ENCODE assay signal across 10 mouse cellular contexts in genomic region chr3:123168815-123169214, GRCm38 (mm10).
DNase-seq lines count a peak whose midpoint lies in the region; ATAC-seq and TF ChIP-seq lines count a peak whose summit lies in the region.
"Had no signal": no experiment of that assay in that cellular context is flagged by ENCODE, and none has a peak within 500 bp of the region (broad histone marks: within the 10 kb centered on the region; RNA-seq: fewer than 3 reads in every experiment).

No protein-coding gene starts in this region.

- H3K9me3 ChIP-seq in neural tube, embryonic 15.5 days (replicated peaks), result no peaks in the 10 kb centered on the region
- H3K9me3 ChIP-seq in embryonic facial prominence, embryonic 14.5 days (ENCODE audit: control insufficient read depth, low read length), result no peaks in the 10 kb centered on the region
- no peaks in the 10 kb centered on the region for H3K9me3 ChIP-seq in stomach, embryonic 14.5 days (ENCODE audit: control insufficient read depth, low read depth, low read length)
- H3K9me3 ChIP-seq: embryonic facial prominence, embryonic 13.5 days; megakaryocyte, embryonic 14.5 days had no signal

- no peak overlapping the region for H3K4me2 ChIP-seq in neural tube, embryonic 15.5 days
- no peak overlapping the region for H3K4me2 ChIP-seq in embryonic facial prominence, embryonic 14.5 days (ENCODE audit: low read depth, low read length)
- H3K4me2 ChIP-seq in stomach, embryonic 14.5 days (replicated peaks; ENCODE audit: low read depth, low read length), result no peak overlapping the region
- H3K4me2 ChIP-seq: embryonic facial prominence, embryonic 13.5 days had no signal

- no peaks in the 10 kb centered on the region for H3K4me1 ChIP-seq in neural tube, embryonic 15.5 days
- no peaks in the 10 kb centered on the region for H3K4me1 ChIP-seq in bone marrow macrophage, adult 2 months (ENCODE audit: control insufficient read depth, insufficient read depth, low read length)
- peaks cover 7% of the 10 kb centered on the region; the same call in 1 of the 2 replicates for H3K4me1 ChIP-seq in embryonic facial prominence, embryonic 14.5 days (ENCODE audit: control insufficient read depth, insufficient read depth, low read length)
- peaks cover 17% of the 10 kb centered on the region for H3K4me1 ChIP-seq in stomach, embryonic 14.5 days (ENCODE audit: control insufficient read depth, insufficient read depth, low read length)
- H3K4me1 ChIP-seq: megakaryocyte, embryonic 14.5 days had no signal

- peak; percentile 56 for TF ChIP-seq CTCF in bone marrow macrophage, adult 2 months (IDR thresholded peaks at IDR 0.05; ENCODE audit: low read depth, low read length)

- H3K27me3 ChIP-seq in neural tube, embryonic 15.5 days (replicated peaks), result no peaks in the 10 kb centered on the region
- no peaks in the 10 kb centered on the region for H3K27me3 ChIP-seq in embryonic facial prominence, embryonic 14.5 days (replicated peaks; ENCODE audit: control insufficient read depth, insufficient read depth, low read length)
- H3K27me3 ChIP-seq in stomach, embryonic 14.5 days (ENCODE audit: control insufficient read depth, insufficient read depth, low read length), result no peaks in the 10 kb centered on the region
- H3K27me3 ChIP-seq: embryonic facial prominence, embryonic 13.5 days had no signal

- no peaks in the 10 kb centered on the region for H3K36me3 ChIP-seq in neural tube, embryonic 15.5 days
- no peaks in the 10 kb centered on the region for H3K36me3 ChIP-seq in embryonic facial prominence, embryonic 14.5 days (ENCODE audit: control insufficient read depth, insufficient read depth, low read length)
- no peaks in the 10 kb centered on the region for H3K36me3 ChIP-seq in stomach, embryonic 14.5 days (ENCODE audit: control insufficient read depth, insufficient read depth, low read length)
- H3K36me3 ChIP-seq: embryonic facial prominence, embryonic 13.5 days had no signal

- no peak overlapping the region for H3K27ac ChIP-seq in neural tube, embryonic 15.5 days (replicated peaks)
- H3K27ac ChIP-seq in bone marrow macrophage, adult 2 months (ENCODE audit: insufficient read depth, low read depth, low read length), result no peak overlapping the region
- H3K27ac ChIP-seq in embryonic facial prominence, embryonic 14.5 days (replicated peaks; ENCODE audit: low read depth, low read length), result no peak overlapping the region
- 0 out of 2 replicates have a peak overlapping the region, but pooled peaks have one; percentile 11 for H3K27ac ChIP-seq in stomach, embryonic 14.5 days (ENCODE audit: low read length)

- 12% methylated on average over 5 of the region's 5 CpGs for WGBS in neural tube, embryonic 15.5 days
- WGBS in embryonic facial prominence, embryonic 14.5 days, result 7% methylated on average over 5 of the region's 5 CpGs
- 10% methylated on average over 5 of the region's 5 CpGs for WGBS in stomach, embryonic 14.5 days

- H3K4me3 ChIP-seq in neural tube, embryonic 15.5 days (replicated peaks), result no peak overlapping the region
- no peak overlapping the region for H3K4me3 ChIP-seq in bone marrow macrophage, adult 2 months (ENCODE audit: insufficient read depth, low read length)
- H3K4me3 ChIP-seq in embryonic facial prominence, embryonic 14.5 days (ENCODE audit: low read depth, low read length), result no peak overlapping the region
- no peak overlapping the region for H3K4me3 ChIP-seq in stomach, embryonic 14.5 days (ENCODE audit: low read depth, low read length)
- H3K4me3 ChIP-seq: embryonic facial prominence, embryonic 13.5 days; megakaryocyte, embryonic 14.5 days had no signal

- H3K9ac ChIP-seq in neural tube, embryonic 15.5 days (replicated peaks), result no peak overlapping the region
- H3K9ac ChIP-seq in embryonic facial prominence, embryonic 14.5 days (ENCODE audit: low read depth, low read length), result no peak overlapping the region
- H3K9ac ChIP-seq in stomach, embryonic 14.5 days (replicated peaks; ENCODE audit: low read depth, low read length), result no peak overlapping the region
- H3K9ac ChIP-seq: embryonic facial prominence, embryonic 13.5 days had no signal

- DNase-seq in neural tube, embryonic 10.5 days (ENCODE audit: extremely low spot score, low spot score), result peak; percentile 51
- DNase-seq in embryonic facial prominence, embryonic 14.5 days (ENCODE audit: low spot score), result peak; percentile 91
- peak; percentile 49 to 63 for DNase-seq in layer of hippocampus, postnatal 10 days (ENCODE audit: low spot score in 2 of 2)

- no peak for ATAC-seq in neural tube, embryonic 15.5 days (ENCODE audit: low FRiP score)
- ATAC-seq in embryonic facial prominence, embryonic 14.5 days (ENCODE audit: low read depth), result peak; percentile 67; the same call in 1 of the 2 replicates
- peak; percentile 55 to 77 for ATAC-seq in hematopoietic stem cell, adult 5-6 weeks (replicated peaks in 1 of 2; ENCODE audit: insufficient read depth in 1 of 2, low FRiP score in 2 of 2, low TSS enrichment in 1 of 2, low read depth in 1 of 2, poor library complexity in 2 of 2, severe bottlenecking in 2 of 2)
- ATAC-seq in megakaryocyte, adult 5-6 weeks (ENCODE audit: poor library complexity, severe bottlenecking), result peak; percentile 81
- no peak for ATAC-seq in stomach, embryonic 14.5 days (ENCODE audit: insufficient number of reproducible peaks, insufficient read depth, low FRiP score, low read depth)

- TF ChIP-seq POLR2A in bone marrow macrophage, adult 2 months (IDR thresholded peaks at IDR 0.05; ENCODE audit: borderline replicate concordance, low read depth, low read length), result no peak

Comparison
In these comparisons a context has a peak if more than half of its experiments do, and no peak if none do; other contexts are left out.
1. ATAC-seq: peak in embryonic facial prominence, embryonic 14.5 days (single experiment), hematopoietic stem cell, adult 5-6 weeks (2 of 2) and megakaryocyte, adult 5-6 weeks (single experiment); none in neural tube, embryonic 15.5 days (single experiment) and stomach, embryonic 14.5 days (single experiment).
2. Peak in every context shown above with its lines, with median percentiles within 50 percentile points of each other: DNase-seq.